Mouse (Mus musculus) forebrain, embryonic 16.5 days (tissue): ENCODE data around the gene Tmtc2. TPM values are rescaled to one million over a fixed set of nuclear protein-coding genes. Genes with fewer than 3 reads are reported as not detected.

Source experiments
- ATAC-seq: fragments of 200-750 bp; cut with Nextera tagmentation; 2 replicates; pipeline ENCODE4 v1.8.0; 2017; ENCODE audit warnings: mild to moderate bottlenecking, moderate library complexity
- H3K27ac ChIP-seq: fragments of 300-500 bp; sonication (generic); 2 replicates; pipeline ENCODE4 v1.5.1; 2014; ENCODE audit warnings: low read length, control low read depth
- H3K27me3 ChIP-seq: fragments of 300-500 bp; sonication (generic); replicated peaks from 2 replicates; pipeline ENCODE4 v1.6.1; 2014; ENCODE audit warnings: low read length; ENCODE audit not compliant: control insufficient read depth, insufficient read depth
- H3K36me3 ChIP-seq: fragments of 300-500 bp; sonication (generic); 2 replicates; pipeline ENCODE4 v1.6.1; 2014; ENCODE audit not compliant: control insufficient read depth, insufficient read depth
- H3K4me1 ChIP-seq: fragments of 300-500 bp; sonication (generic); replicated peaks from 2 replicates; pipeline ENCODE4 v1.6.1; 2014; ENCODE audit warnings: low read length; ENCODE audit not compliant: control insufficient read depth, insufficient read depth
- H3K4me2 ChIP-seq: fragments of 300-500 bp; sonication (generic); 2 replicates; pipeline ENCODE4 v1.6.1; 2014; ENCODE audit warnings: mild to moderate bottlenecking, low read length, control low read depth
- H3K4me3 ChIP-seq: fragments of 300-500 bp; sonication (generic); replicated peaks from 2 replicates; pipeline ENCODE4 v1.5.1; 2014; ENCODE audit warnings: mild to moderate bottlenecking, low read length, control low read depth
- H3K9ac ChIP-seq: fragments of 300-500 bp; sonication (generic); replicated peaks from 2 replicates; pipeline ENCODE4 v1.6.1; 2014; ENCODE audit warnings: low read depth, low read length, control low read depth
- H3K9me3 ChIP-seq: fragments of 300-500 bp; sonication (generic); 2 replicates; pipeline ENCODE4 v1.6.1; 2016; ENCODE audit warnings: low read length; ENCODE audit not compliant: control insufficient read depth
- WGBS: fragments of 180-500 bp; shearing (Covaris S2); extraction: QIAGEN DNeasy Blood & Tissue Kit; methylation state at CpG from one replicate; pipeline ENCODE4 v1.1.7; 2014; 5-methylcytosine and 5-hydroxymethylcytosine counted together
- polyA plus RNA-seq: library from polyadenylated mRNA; unstranded; fragments of >200 nt; fragmentation: Nextera tagmentation; extraction: Ambion mirVana; gene quantifications from 2 replicates; pipeline ENCODE4 v1.2.1, GENCODE M21; 2015

The Tmtc2 gene
- polyA plus RNA-seq, 1 experiment from 2014 or later, result 7.2 TPM

- H3K27ac ChIP-seq, result no peak overlapping the region
- H3K27me3 ChIP-seq, result no peaks in the 10 kb centered on the region
- ATAC-seq, result peak; percentile 54
- H3K36me3 ChIP-seq, result no peaks in the 10 kb centered on the region; the same call in 1 of the 2 replicates
- 51% methylated on average over 3 of the region's 3 CpGs for WGBS
- no peak overlapping the region for H3K9ac ChIP-seq
- H3K4me3 ChIP-seq, result no peak overlapping the region
- H3K4me2 ChIP-seq, result no peak overlapping the region
- H3K4me1 ChIP-seq, result no peaks in the 10 kb centered on the region
- H3K9me3 ChIP-seq, result no peaks in the 10 kb centered on the region
Observed at GRCm38 (mm10) chr10:105319299-105320057, 254.8 kb downstream of the Tmtc2 start.

- ATAC-seq, result peak; percentile 80
Observed at GRCm38 (mm10) chr10:105318869-105319268, 255.4 kb downstream of the Tmtc2 start.

GRCm38 (mm10) chr10:105312986-105313385 is 261.3 kb downstream of the Tmtc2 start:
- whole genome bisulfite sequencing, result 75% methylated on average over 5 of the region's 5 CpGs
- Histone ChIP-seq H3K9me3 (no peaks in the 10 kb centered on the region), H3K27ac (no peak overlapping the region), H3K36me3 (no peaks in the 10 kb centered on the region), H3K4me3 (no peak overlapping the region), H3K27me3 (no peaks in the 10 kb centered on the region), H3K4me1 (no peaks in the 10 kb centered on the region), H3K4me2 (no peak overlapping the region), H3K9ac (no peak overlapping the region)
- ATAC-seq, result no peak

More at GRCm38 (mm10) chr10:105318869-105319268, 255.4 kb downstream of the Tmtc2 start:
- Histone ChIP-seq H3K4me1 (no peaks in the 10 kb centered on the region), H3K9me3 (no peaks in the 10 kb centered on the region), H3K4me2 (no peak overlapping the region), H3K9ac (no peak overlapping the region), H3K27ac (no peak overlapping the region), H3K27me3 (no peaks in the 10 kb centered on the region), H3K4me3 (no peak overlapping the region), H3K36me3 (no peaks in the 10 kb centered on the region; the same call in 1 of the 2 replicates)
- 30% methylated on average over 2 of the region's 2 CpGs for WGBS

GRCm38 (mm10) chr10:105297560-105297959 is 276.7 kb downstream of the Tmtc2 start:
- no peaks in the 10 kb centered on the region for H3K9me3 ChIP-seq
- 75% methylated on average over 3 of the region's 3 CpGs for WGBS

GRCm38 (mm10) chr10:105292961-105293360 is 281.3 kb downstream of the Tmtc2 start:
- 78% methylated on average over 1 of the region's 1 CpGs for WGBS

More at GRCm38 (mm10) chr10:105297560-105297959, 276.7 kb downstream of the Tmtc2 start:
- H3K4me1 ChIP-seq, result no peaks in the 10 kb centered on the region
- no peaks in the 10 kb centered on the region for H3K27me3 ChIP-seq
- ATAC-seq, result no peak
- no peaks in the 10 kb centered on the region for H3K36me3 ChIP-seq
- no peak overlapping the region for H3K27ac ChIP-seq
- no peak overlapping the region for H3K4me2 ChIP-seq
- no peak overlapping the region for H3K4me3 ChIP-seq
- no peak overlapping the region for H3K9ac ChIP-seq

GRCm38 (mm10) chr10:105288472-105288871 is 285.8 kb downstream of the Tmtc2 start:
- 50% methylated on average over 2 of the region's 2 CpGs for WGBS
- no peak overlapping the region for H3K9ac ChIP-seq
- no peak overlapping the region for H3K4me3 ChIP-seq
- no peak overlapping the region for H3K4me2 ChIP-seq
- H3K36me3 ChIP-seq, result no peaks in the 10 kb centered on the region
- H3K9me3 ChIP-seq, result no peaks in the 10 kb centered on the region
- no peak for ATAC-seq
- H3K27ac ChIP-seq, result no peak overlapping the region
- no peaks in the 10 kb centered on the region for H3K4me1 ChIP-seq
- no peaks in the 10 kb centered on the region for H3K27me3 ChIP-seq

More at GRCm38 (mm10) chr10:105292961-105293360, 281.3 kb downstream of the Tmtc2 start:
- Histone ChIP-seq H3K9me3 (no peaks in the 10 kb centered on the region), H3K27me3 (no peaks in the 10 kb centered on the region), H3K4me3 (no peak overlapping the region), H3K27ac (no peak overlapping the region), H3K36me3 (no peaks in the 10 kb centered on the region), H3K4me1 (no peaks in the 10 kb centered on the region), H3K9ac (no peak overlapping the region), H3K4me2 (no peak overlapping the region)
- no peak for ATAC-seq

- ATAC-seq, result no peak
- no peaks in the 10 kb centered on the region for H3K27me3 ChIP-seq
- no peaks in the 10 kb centered on the region for H3K36me3 ChIP-seq
- no peaks in the 10 kb centered on the region for H3K9me3 ChIP-seq
- WGBS, result 83% methylated on average over 3 of the region's 3 CpGs
- H3K4me1 ChIP-seq, result no peaks in the 10 kb centered on the region
- no peak overlapping the region for H3K4me2 ChIP-seq
- H3K27ac ChIP-seq, result no peak overlapping the region
- H3K4me3 ChIP-seq, result no peak overlapping the region
- H3K9ac ChIP-seq, result no peak overlapping the region
Observed at GRCm38 (mm10) chr10:105287575-105287974, 286.7 kb downstream of the Tmtc2 start.

GRCm38 (mm10) chr10:105287064-105287463 is 287.2 kb downstream of the Tmtc2 start:
- H3K4me2 ChIP-seq, result no peak overlapping the region
- no peaks in the 10 kb centered on the region for H3K36me3 ChIP-seq
- no peak overlapping the region for H3K9ac ChIP-seq
- H3K27me3 ChIP-seq, result no peaks in the 10 kb centered on the region
- no peak overlapping the region for H3K4me3 ChIP-seq
- H3K9me3 ChIP-seq, result no peaks in the 10 kb centered on the region
- no peaks in the 10 kb centered on the region for H3K4me1 ChIP-seq
- H3K27ac ChIP-seq, result no peak overlapping the region
- no peak for ATAC-seq
- 81% methylated on average over 7 of the region's 7 CpGs for WGBS

GRCm38 (mm10) chr10:105286221-105286620 is 288.0 kb downstream of the Tmtc2 start:
- Histone ChIP-seq H3K9ac (no peak overlapping the region), H3K9me3 (no peaks in the 10 kb centered on the region), H3K4me2 (no peak overlapping the region), H3K4me3 (no peak overlapping the region), H3K36me3 (no peaks in the 10 kb centered on the region), H3K27ac (no peak overlapping the region), H3K4me1 (no peaks in the 10 kb centered on the region), H3K27me3 (no peaks in the 10 kb centered on the region)
- WGBS, result 74% methylated on average over 2 of the region's 2 CpGs
- no peak for ATAC-seq
